Mouse (Mus musculus): ENCODE measurements at regions not wholly inside any gene's neighbourhood (a gene's known extent, or its start where the extent isn't known, plus 50 kb on each side); places are given as distances from the start of the nearest gene placed in this dataset.

GRCm38 (mm10) chr1:79927740-79928139 lies 66.8 kb upstream of the Serpine2 start:
- ATAC-seq (replicated peaks; ENCODE audit: low FRiP score, poor library complexity, severe bottlenecking) = no peak

DNA sequence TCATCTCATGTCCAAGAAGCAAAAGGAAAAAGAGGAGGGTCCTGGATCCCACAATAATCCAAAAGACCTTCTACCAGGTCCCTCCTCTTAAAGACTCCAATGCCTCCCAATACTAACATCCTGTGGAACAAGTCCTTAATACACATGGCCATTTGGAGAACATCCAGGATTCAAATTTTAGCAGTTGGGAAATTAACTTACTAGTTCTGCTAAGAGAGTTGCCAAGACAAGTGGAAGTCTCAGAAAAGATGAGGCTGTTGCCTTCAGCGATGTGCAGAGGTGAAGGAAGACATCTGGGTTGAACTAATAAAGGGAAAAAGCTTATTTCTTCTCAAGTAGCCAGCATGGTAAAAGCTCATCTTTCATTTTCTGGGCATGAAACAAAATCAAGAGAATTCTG lies 64.8 kb upstream of the Serpine2 start:
- ATAC-seq (replicated peaks; ENCODE audit: low FRiP score, poor library complexity, severe bottlenecking) = no peak

DNA sequence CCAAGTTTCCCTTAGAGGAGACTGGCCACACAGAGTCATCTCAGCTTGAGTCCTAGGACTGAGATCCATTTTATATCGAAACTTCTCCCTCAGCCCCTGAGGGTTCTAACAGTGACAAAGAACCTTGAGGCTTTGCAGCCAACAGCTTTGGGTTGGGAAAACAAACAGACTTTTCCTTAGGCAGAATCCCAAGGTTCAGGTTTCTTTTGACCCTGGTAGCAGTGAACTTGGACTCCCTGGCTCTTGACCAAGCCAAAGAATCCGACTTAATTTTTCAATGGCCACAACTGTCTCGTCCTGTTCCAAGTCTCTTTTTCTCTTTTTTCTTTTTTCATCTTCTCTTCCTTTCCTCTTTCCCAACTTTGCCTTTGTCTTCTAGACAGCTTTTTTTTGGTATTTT lies 60.9 kb upstream of the Serpine2 start:
- no peak for ATAC-seq (replicated peaks; ENCODE audit: low FRiP score, poor library complexity, severe bottlenecking)

DNA sequence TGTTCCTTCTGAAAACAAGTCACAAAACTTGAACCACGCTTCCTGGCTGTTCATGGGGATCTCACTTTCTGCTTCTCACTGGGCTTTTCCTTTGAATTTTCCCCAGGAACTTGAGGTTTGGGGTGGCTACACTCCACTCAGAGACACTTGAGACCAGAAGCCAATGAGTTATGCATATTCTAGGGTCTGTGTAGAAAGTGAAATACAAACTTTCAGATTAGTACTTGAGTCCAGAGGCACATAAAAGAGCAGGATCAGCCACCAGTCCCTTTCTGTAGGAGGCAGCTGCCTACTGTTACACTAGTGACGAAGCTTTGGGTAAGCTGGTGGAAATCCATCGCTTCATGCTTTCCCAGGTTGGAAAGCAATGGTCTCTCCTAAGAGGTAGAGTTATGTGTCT lies 60.4 kb upstream of the Serpine2 start:
- ATAC-seq (replicated peaks; ENCODE audit: low FRiP score, poor library complexity, severe bottlenecking) = no peak

- ATAC-seq (replicated peaks; ENCODE audit: low FRiP score, poor library complexity, severe bottlenecking) = no peak
These were observed 56.6 kb upstream of the Serpine2 start for GRCm38 (mm10) chr1:79917426-79918150.
